Mouse (Mus musculus): ENCODE results near the gene Klhl36. TPM values are rescaled to one million over a fixed set of nuclear protein-coding genes. Genes with fewer than 3 reads are reported as not detected.
"Not testable (repeated sequence)": the region's sequence is repeated elsewhere in the genome, so short reads cannot be mapped to it uniquely, and the experiment has no call there.

Gene Klhl36
- polyA plus RNA-seq, 1 experiment from 2014 or later, result 11.0 TPM

DNA sequence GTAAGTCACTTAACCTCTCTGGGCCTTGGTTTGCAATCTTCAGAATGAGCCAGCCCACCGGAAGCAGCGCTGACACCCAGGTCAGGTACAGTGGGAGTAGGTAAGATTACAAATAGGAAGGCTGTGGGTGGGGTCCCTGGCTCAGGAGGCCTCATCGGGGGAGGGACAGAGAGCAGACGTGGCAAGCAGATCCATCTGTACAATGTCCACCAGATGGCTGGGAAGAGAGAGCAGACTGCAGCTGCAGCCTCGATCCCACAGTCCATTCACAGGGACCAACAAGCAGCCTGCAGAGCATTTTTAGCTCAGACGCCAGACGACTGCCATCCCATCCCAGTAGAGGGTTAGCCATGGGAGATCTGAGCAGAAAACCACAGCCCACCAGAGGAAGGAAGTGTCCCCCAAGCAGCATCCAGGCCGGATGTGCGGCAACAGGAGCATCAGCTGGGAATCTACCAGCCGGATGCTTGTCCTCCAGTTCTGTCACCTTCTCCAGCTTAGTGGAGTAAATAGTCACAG, 24.5 kb upstream of the Klhl36 start:
- no peak for ATAC-seq (ENCODE audit: insufficient number of reproducible peaks, insufficient read depth, low FRiP score, low TSS enrichment)
- Histone ChIP-seq H3K27ac (peak overlapping the region; percentile 55), H3K36me3 (no peaks in the 10 kb centered on the region), H3K4me3 (no peak overlapping the region; the same call in 1 of the 2 replicates), H3K27me3 (0 out of 2 replicates have a peak, but pooled peaks cover 4% of the 10 kb centered on the region), H3K4me1 (peaks cover 52% of the 10 kb centered on the region), H3K9ac (peak overlapping the region; percentile 33; the same call in 1 of the 2 replicates), H3K9me3 (no peaks in the 10 kb centered on the region), H3K4me2 (replicated peaks) (peak overlapping the region; percentile 28)
- WGBS, result 42% methylated on average over 10 of the region's 10 CpGs

DNA sequence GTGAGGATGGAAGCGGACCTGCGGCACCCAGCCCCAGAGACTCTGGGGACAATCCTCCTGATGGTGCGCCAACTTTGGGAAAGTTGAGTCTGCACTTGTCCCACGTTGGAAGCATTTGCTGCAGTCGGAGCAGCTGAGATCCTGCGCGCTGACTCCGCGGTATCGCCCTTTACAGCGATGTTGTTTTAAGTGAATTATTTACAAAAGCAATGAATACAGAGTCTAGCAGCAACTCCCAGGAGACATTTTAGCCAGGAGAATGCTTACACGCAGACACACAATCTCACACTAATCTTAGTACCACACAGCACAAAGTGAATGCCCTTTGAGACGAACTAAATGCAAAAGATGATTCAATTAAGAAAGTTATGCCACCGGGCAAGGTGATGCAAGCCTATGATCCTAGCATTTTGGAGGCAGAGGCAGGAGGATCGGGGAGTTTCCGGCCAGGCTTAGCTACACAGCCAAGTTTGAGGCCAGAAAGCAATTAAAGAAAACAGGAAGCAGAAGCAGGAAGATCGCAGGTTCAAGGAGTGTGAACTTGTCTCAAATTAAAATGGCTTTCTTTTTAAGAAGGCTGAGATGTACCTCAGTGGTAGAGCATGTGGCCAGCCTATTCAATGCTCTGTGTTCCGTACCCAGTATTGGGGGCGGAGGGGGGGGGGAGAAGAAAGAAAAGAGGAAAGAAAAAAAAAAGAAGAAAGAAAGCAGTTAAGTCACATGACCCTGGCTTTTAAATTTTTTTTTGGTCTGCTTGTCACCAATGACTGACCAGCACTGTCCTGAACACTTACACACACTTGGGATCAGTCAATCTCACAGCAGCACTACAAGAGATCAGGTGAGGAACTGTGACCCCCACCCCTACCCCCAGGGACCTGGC, 23.7 kb upstream of the Klhl36 start:
- H3K4me2 ChIP-seq (replicated peaks), result peak overlapping the region; percentile 89
- peaks cover 44% of the 10 kb centered on the region for H3K4me1 ChIP-seq
- no peak overlapping the region for H3K9ac ChIP-seq
- peak overlapping the region; percentile 55; the same call in 1 of the 2 replicates for H3K27ac ChIP-seq
- H3K9me3 ChIP-seq, result no peaks in the 10 kb centered on the region
- no peak for ATAC-seq (ENCODE audit: insufficient number of reproducible peaks, insufficient read depth, low FRiP score, low TSS enrichment)
- H3K27me3 ChIP-seq, result 0 out of 2 replicates have a peak, but pooled peaks cover 4% of the 10 kb centered on the region
- peak overlapping the region; percentile 62 for H3K4me3 ChIP-seq
- WGBS, result 69% methylated on average over 19 of the region's 19 CpGs
- H3K36me3 ChIP-seq, result no peaks in the 10 kb centered on the region

- WGBS, result 65% methylated on average over 4 of the region's 4 CpGs
- no peaks in the 10 kb centered on the region for H3K9me3 ChIP-seq
- no peaks in the 10 kb centered on the region for H3K36me3 ChIP-seq
- ATAC-seq (ENCODE audit: insufficient number of reproducible peaks, insufficient read depth, low FRiP score, low TSS enrichment), result no peak
- peak overlapping the region; percentile 70; the same call in 1 of the 2 replicates for H3K9ac ChIP-seq
- peak overlapping the region; percentile 89 for H3K4me2 ChIP-seq (replicated peaks)
- H3K27ac ChIP-seq, result 0 out of 2 replicates have a peak overlapping the region, but pooled peaks have one; percentile 19
- 0 out of 2 replicates have a peak, but pooled peaks cover 4% of the 10 kb centered on the region for H3K27me3 ChIP-seq
- H3K4me1 ChIP-seq, result peaks cover 38% of the 10 kb centered on the region
- peak overlapping the region; percentile 62 for H3K4me3 ChIP-seq
Measured at GRCm38 (mm10) chr8:119838983-119839340, 23.1 kb upstream of the Klhl36 start.

- Histone ChIP-seq H3K27me3 (0 out of 2 replicates have a peak, but pooled peaks cover 4% of the 10 kb centered on the region), H3K4me1 (peaks cover 38% of the 10 kb centered on the region), H3K27ac (0 out of 2 replicates have a peak overlapping the region, but pooled peaks have one; percentile 19), H3K4me3 (peak overlapping the region; percentile 62), H3K9ac (peak overlapping the region; percentile 70), H3K36me3 (no peaks in the 10 kb centered on the region), H3K9me3 (no peaks in the 10 kb centered on the region), H3K4me2 (replicated peaks) (peak overlapping the region; percentile 89)
- WGBS, result 18% methylated on average over 14 of the region's 14 CpGs
- ATAC-seq (ENCODE audit: insufficient number of reproducible peaks, insufficient read depth, low FRiP score, low TSS enrichment), result 0 out of 2 replicates have a peak, but pooled peaks have one; percentile 4
Measured at GRCm38 (mm10) chr8:119839419-119840021, 22.5 kb upstream of the Klhl36 start.

- Histone ChIP-seq H3K27me3 (0 out of 2 replicates have a peak, but pooled peaks cover 4% of the 10 kb centered on the region), H3K4me3 (peak within 1 kb of the TSS; percentile 62), H3K36me3 (no peaks in the 10 kb centered on the region), H3K9me3 (no peaks in the 10 kb centered on the region), H3K4me2 (replicated peaks) (peak within 1 kb of the TSS; percentile 89), H3K27ac (peak within 1 kb of the TSS; percentile 73), H3K9ac (peak within 1 kb of the TSS; percentile 70), H3K4me1 (peaks cover 38% of the 10 kb centered on the region)
- ATAC-seq (ENCODE audit: insufficient number of reproducible peaks, insufficient read depth, low FRiP score, low TSS enrichment), result peak; percentile 88
- WGBS, result under 1% methylated on average over 57 of the region's 57 CpGs
Measured at GRCm38 (mm10) chr8:119840275-119840808, 21.7 kb upstream of the Klhl36 start, which contains the start of gene Cotl1. TSS of gene Cotl1 (minus strand) at chr8:119840544.

DNA sequence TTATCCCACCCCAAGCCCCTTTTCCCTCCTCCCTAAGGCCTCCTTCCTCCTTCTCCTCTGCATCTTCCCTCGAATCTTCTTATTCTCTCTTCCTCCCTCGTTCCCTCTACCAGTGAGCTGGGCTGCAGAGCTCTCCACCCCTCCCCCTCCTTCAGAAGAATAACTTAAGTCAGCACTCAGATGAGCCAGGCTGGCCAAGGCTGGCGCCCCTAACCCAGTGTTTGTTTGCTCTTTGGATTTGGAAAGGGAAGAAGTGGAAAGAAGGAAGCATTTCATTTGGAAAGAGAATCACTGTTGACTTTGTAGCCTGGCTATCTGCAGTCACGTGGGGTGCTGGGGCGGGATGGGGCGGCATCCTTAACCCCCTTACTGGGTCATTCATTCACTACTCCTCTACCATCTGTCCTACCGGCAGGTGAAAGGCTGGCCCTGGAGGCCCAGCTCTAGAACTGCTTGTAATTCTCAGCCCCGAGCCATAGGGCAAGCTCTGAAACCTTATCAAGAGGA, 21.1 kb upstream of the Klhl36 start:
- WGBS, result 9% methylated on average over 8 of the region's 8 CpGs
- H3K9me3 ChIP-seq, result no peaks in the 10 kb centered on the region
- no peaks in the 10 kb centered on the region for H3K36me3 ChIP-seq
- peaks cover 38% of the 10 kb centered on the region for H3K4me1 ChIP-seq
- peak overlapping the region; percentile 89 for H3K4me2 ChIP-seq (replicated peaks)
- H3K4me3 ChIP-seq, result peak overlapping the region; percentile 62
- ATAC-seq (ENCODE audit: insufficient number of reproducible peaks, insufficient read depth, low FRiP score, low TSS enrichment), result peak; percentile 17; the same call in 1 of the 2 replicates
- peak overlapping the region; percentile 73 for H3K27ac ChIP-seq
- H3K9ac ChIP-seq, result peak overlapping the region; percentile 50
- H3K27me3 ChIP-seq, result 0 out of 2 replicates have a peak, but pooled peaks cover 4% of the 10 kb centered on the region

DNA sequence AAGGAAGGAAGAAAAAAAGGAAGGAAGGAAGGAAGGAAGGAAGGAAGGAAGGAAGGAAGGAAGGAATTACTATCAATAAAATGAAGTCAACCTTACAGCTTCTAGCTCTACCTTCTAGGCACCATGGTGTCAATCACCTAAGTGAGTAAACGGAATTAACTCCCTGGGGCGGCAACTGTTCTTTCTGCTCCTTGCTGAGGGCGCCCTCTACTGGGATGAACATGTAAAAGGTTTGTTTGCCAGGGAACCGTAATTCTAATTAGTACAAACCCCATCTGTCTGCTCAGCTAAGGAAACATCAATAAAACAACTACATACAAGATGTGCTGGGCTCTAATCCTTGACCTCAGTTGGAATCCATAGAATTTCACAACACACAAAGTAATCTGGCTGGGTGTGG, 18.6 kb upstream of the Klhl36 start:
- no peak overlapping the region for H3K9ac ChIP-seq
- H3K4me1 ChIP-seq, result peaks cover 18% of the 10 kb centered on the region
- no peak overlapping the region for H3K4me3 ChIP-seq
- no peaks in the 10 kb centered on the region for H3K36me3 ChIP-seq
- H3K9me3 ChIP-seq, result no peaks in the 10 kb centered on the region
- 2% methylated on average over 4 of the region's 4 CpGs for WGBS
- no peak overlapping the region for H3K27ac ChIP-seq
- no peak for ATAC-seq (ENCODE audit: insufficient number of reproducible peaks, insufficient read depth, low FRiP score, low TSS enrichment)
- H3K4me2 ChIP-seq (replicated peaks), result no peak overlapping the region
- 0 out of 2 replicates have a peak, but pooled peaks cover 4% of the 10 kb centered on the region for H3K27me3 ChIP-seq

- Histone ChIP-seq H3K27me3 (0 out of 2 replicates have a peak, but pooled peaks cover 4% of the 10 kb centered on the region), H3K4me2 (replicated peaks) (no peak overlapping the region), H3K9ac (no peak overlapping the region), H3K27ac (no peak overlapping the region), H3K4me3 (no peak overlapping the region), H3K9me3 (0 out of 2 replicates have a peak, but pooled peaks cover 3% of the 10 kb centered on the region), H3K4me1 (peaks cover 9% of the 10 kb centered on the region), H3K36me3 (no peaks in the 10 kb centered on the region)
- 49% methylated on average over 8 of the region's 8 CpGs for WGBS
- ATAC-seq (ENCODE audit: insufficient number of reproducible peaks, insufficient read depth, low FRiP score, low TSS enrichment), result no peak
Measured at GRCm38 (mm10) chr8:119844577-119844976, 17.5 kb upstream of the Klhl36 start.

- WGBS, result 84% methylated on average over 7 of the region's 7 CpGs
- H3K4me2 ChIP-seq (replicated peaks); H3K27ac ChIP-seq; H3K9ac ChIP-seq; H3K27me3 ChIP-seq; H3K36me3 ChIP-seq; H3K9me3 ChIP-seq; H3K4me1 ChIP-seq; ATAC-seq (ENCODE audit: insufficient number of reproducible peaks, insufficient read depth, low FRiP score, low TSS enrichment); H3K4me3 ChIP-seq: not testable (repeated sequence)
Measured at GRCm38 (mm10) chr8:119845741-119846140, 16.3 kb upstream of the Klhl36 start.

GRCm38 (mm10) chr8:119847232-119847922, 14.7 kb upstream of the Klhl36 start:
- H3K4me2 ChIP-seq (replicated peaks), result no peak overlapping the region
- ATAC-seq (ENCODE audit: insufficient number of reproducible peaks, insufficient read depth, low FRiP score, low TSS enrichment), result 0 out of 2 replicates have a peak, but pooled peaks have one; percentile 15
- no peaks in the 10 kb centered on the region for H3K4me1 ChIP-seq
- H3K9me3 ChIP-seq, result 0 out of 2 replicates have a peak, but pooled peaks cover 3% of the 10 kb centered on the region
- H3K4me3 ChIP-seq, result no peak overlapping the region
- no peaks in the 10 kb centered on the region for H3K27me3 ChIP-seq
- 81% methylated on average over 16 of the region's 16 CpGs for WGBS
- no peak overlapping the region for H3K27ac ChIP-seq
- H3K36me3 ChIP-seq, result no peaks in the 10 kb centered on the region
- H3K9ac ChIP-seq, result no peak overlapping the region

Data from embryonic facial prominence, embryonic 12.5 days (tissue).